Mouse (Mus musculus): ENCODE results near the gene Crocc. TPM values are rescaled to one million over a fixed set of nuclear protein-coding genes. Genes with fewer than 3 reads are reported as not detected.
A peak's percentile ranks its signal among the peaks of the same experiment; 100 is the strongest.

Gene Crocc
- polyA plus RNA-seq (2017; shearing (Covaris generic)), result 1 to 10 TPM in 1 of 2 experiments, not detected in 1; 1.4 TPM

DNA sequence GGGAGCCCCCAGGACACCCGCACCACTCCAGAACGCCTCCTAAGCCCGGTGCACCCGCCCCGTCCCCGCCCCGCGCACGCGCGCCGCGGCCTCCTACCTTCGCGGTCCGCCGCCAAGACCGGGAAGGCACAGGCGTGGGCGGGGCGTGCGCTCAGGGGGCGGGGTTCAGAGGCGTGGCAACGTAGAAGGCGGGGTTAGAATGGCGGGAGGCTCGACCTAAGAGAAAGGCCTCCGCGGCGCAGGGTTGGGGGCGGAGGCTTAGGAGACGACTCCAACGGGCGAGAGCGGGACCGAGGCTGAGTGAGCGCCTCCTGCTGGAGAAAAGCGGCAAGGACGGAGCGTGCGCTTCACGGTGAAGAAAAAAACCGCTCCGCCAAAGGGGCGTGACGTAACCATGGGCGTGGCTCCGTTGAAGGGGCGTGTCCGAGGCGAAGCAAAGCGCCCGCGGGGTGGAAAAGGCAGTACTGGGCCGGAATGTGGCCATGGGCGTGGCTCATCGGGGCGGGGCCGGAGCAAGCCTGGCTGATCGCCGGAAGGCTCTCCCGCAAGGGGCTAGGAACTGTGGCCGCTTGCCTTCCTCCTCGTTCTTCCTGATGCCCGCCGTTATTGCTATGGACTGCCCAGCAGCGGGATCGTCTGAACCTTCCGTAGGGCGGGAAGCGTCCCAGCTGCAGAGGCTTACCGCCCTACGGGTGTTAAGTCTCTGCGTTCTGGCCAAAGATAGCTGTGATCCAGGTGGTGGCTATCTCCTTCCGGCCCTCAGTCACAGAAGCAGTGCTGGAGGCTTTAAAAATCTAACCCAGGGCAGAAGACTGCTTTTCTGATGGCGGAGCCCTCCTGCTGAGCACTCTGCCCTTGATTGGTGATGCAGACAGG lies at the start of gene Crocc:
Gene Crocc (minus strand): TSS at position 125 of the 876 bp plus-strand sequence.
- peak; percentile 90 for ATAC-seq

DNA sequence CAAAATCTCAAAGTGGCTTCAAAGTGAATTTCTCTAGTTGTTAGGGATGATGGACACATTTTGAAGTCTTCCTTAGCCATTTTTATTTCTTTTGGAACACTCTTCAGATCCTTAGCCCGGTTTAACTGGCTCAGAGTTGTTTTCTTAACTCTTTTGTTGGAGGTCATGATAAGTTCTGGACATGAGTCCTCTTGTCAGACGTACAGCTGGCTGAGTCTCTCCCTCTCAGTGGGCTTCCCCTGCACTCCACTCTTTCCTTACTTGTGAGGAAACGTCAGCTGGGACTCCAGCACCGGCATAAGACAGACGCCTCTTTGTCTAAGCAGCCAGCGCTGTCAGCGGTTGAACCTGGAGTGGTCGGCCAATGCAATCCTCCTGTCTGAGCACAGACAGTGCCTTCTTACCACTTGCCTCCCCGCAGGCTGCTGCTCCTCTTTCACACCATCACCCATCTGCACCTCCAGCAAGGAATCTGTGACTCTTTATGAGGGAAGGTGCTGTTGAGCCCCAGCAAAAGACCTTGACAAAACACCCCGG lies 47.9 kb upstream of the Crocc start:
- no peak for ATAC-seq

DNA sequence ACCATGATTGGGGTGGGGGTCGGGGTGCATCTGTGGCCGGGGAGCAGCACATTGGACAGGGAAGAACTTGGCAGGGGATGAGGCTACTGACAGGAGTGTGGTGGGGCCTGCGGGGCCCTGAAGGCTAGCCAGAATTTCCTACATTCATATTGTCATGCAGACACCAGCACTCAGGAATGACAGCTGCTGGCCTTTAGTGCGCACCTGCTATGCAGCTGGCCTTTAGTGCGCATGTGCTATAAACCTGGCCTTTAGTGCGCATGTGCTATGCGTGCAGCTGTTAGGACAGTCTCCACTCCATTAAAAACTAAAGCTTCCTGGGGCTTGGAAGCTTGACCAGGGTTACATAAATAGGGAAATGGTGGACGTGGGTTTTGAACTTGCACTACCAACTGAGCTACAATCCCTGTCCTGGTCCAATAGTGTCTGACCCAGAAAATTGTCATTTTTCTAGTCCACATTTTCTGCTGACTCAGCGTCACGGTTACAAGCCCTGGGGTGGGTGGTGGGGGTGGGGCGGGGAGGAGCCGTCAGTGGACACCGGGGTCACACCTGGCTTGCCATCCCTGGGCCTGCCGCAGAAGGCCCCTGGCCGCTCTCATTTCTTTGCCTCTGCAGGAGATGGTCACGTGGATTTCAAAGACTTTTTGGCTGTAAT lies 46.3 kb upstream of the Crocc start:
- ATAC-seq, result no peak

DNA sequence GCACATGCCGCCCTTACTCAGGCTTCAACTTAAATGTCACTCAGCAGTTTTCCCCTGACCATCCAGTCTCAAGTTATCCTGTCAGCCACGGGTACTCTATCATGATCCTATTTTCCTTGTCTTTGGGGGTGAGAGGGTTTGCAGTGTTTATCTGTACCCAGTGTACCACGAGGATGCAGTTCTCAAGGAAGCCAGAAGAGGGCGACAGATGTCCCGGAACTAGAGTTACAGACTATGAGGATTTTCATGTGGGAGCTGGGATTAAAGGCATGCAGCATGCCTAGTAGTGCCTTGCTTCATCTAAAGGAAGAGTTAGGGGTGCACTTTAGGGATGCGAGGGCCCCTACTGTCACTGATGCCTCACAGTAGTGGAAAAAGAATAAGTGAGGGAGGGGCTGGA lies 41.5 kb upstream of the Crocc start:
- ATAC-seq, result no peak

DNA sequence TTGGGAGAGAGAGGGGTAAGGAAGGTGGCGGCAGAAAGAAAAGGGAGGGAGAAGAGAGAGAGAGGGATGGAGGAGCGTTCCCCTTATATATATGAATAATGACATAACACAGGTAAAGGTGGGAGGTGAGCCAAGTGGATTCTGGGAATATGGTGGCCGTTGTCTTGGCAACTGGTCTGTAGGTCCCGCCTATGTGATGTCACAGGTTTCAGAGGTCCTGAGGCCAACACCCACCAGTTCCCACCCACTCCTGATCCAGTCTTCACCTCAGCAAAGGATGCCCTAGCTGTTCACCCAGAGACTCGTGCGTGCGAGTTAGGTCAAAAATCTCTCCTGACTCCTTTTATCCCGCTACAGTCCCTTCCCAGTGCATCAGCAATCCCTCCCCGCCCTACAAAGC lies 40.9 kb upstream of the Crocc start:
- no peak for ATAC-seq

DNA sequence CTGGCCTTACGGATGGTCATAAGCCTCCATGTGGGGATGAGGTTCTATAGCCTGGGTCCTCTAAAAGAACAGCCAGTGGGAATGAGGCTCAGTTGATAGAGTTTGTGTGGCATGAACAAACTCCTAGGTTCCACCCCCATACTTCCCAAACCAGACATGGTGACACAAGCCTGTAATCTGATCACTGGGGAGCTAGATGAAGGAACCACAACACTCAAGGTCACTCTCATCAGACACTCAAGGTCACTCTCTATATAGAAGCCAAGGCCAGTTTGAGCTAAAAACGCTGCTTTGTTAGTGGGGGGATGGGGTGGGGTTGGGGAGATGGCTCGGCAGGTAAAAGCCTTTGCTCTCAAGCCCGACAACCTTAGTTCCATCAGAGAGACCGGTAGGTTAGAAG lies 39.6 kb upstream of the Crocc start:
- no peak for ATAC-seq

DNA sequence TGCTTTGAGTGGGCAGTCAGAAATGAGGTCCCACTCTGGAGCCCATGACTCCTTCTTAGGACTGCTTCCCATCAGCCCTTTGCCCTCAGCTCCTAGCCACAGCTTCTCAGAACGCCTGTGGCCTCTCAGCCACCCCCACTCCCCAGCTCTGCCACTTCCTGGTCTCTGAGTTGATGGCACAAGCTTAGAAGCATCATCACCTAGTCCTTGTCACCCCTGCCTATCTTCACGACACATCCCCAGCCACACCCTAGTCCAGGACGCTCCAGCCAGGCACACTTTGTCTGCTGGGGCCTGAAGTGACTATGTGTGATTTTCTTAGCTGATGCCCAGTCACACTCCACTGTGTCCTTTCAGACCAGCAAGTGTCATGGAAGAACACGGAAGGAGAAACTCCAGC lies 38.6 kb upstream of the Crocc start:
- no peak for ATAC-seq

- no peak for ATAC-seq
Observed at GRCm38 (mm10) chr4:141096710-141097109, 36.4 kb upstream of the Crocc start.

DNA sequence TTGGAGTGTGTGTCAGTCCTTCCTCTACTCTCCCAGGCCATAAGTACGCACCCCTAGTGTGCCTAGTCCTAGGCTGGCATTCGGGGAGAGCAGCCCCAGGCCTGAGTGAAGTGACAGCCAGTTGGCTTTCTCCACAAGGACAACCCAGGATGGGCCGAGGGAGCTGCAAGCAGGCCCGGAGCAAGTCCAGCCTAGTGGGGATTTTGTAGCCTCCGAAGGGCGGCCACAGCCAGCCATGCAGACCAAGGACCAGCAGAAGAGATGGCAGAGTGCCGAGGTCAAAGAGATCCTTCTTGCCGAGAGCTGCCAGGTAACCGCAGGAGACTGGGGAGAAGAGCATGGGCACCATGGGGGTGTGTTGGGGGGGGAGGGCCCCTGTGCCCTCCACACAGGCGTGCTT lies 34.7 kb upstream of the Crocc start:
- ATAC-seq, result no peak

GRCm38 (mm10) chr4:141088714-141089113 lies 28.4 kb upstream of the Crocc start:
- ATAC-seq, result no peak

- no peak for ATAC-seq
Observed at GRCm38 (mm10) chr4:141088033-141088432, 27.7 kb upstream of the Crocc start, which contains the start of gene Spata21. TSS of gene Spata21 (plus strand) at chr4:141088333.

- no peak for ATAC-seq
Observed at GRCm38 (mm10) chr4:141086862-141087261, 26.5 kb upstream of the Crocc start.

DNA sequence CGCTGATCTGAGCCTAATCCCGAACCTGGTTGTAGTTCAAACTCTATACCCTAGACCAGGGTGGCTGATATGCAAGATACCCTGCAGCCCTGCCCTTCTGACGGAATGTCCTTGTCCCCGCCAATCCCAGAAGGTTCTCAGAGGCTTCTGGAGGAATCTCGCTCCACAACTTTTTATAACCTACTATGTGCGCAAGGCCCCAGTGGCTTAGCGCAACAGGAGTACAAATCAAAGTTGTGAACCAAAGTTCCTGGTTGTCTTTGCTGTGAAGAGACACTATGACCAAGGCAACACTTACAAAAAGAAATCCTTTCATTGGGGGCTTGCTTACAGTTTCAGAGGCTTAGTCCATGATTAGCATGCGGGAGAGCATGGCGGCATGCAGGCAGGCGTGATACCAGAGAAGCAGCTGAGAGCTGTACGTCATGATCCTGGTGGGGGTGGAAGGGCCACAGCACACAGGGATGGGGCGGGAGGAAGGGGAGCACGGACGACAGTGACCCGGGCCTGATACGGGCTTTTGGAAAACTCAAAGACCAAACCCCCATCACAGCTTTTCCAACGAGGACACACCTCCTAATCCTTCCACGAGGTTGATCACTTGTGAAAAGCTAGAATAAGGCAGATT lies 18.3 kb upstream of the Crocc start:
- no peak for ATAC-seq

DNA sequence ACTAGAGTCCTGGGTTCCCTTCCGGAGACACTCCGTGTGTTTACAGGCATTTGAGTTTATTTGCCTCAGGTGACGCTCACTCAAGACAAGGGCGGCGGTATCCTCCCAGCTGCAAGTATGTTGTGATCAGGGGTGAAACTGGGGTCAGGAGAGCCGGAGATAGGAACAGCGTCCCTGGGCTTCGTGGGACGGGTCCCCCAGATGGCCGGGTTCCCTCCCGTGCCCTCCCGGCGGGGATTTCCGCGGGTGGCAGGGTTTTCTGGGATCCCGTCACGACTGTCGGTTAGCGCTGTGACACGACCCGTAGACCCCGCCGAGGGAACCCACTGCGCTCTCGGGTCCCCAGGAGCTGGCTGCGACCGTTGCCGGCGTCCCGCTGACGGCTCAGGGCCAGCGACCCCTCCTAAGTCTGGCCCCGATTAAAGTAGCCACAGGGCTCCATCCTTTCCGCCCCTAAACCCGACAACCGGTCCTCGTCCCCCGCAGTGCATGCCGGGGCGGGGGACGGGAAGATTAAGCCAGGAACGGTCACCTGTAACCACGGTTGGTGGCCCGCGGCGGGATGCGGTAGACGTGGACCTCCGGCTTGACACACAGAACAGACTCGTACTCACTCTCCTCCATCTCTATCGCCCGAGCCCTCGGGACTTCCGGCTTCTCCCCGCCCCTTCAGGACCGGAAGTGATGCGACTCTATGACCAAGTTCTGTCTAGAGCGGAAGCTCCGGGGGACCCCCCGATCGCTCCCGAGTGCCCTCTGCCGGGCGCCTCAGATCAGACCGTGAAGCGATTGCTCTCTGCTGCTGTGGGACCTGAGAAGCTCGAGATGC lies 17.5 kb upstream of the Crocc start, which contains the start of gene Necap2:
Gene Necap2 (minus strand): TSS at position 677 of the 829 bp plus-strand sequence.
- ATAC-seq, result peak; percentile 98

DNA sequence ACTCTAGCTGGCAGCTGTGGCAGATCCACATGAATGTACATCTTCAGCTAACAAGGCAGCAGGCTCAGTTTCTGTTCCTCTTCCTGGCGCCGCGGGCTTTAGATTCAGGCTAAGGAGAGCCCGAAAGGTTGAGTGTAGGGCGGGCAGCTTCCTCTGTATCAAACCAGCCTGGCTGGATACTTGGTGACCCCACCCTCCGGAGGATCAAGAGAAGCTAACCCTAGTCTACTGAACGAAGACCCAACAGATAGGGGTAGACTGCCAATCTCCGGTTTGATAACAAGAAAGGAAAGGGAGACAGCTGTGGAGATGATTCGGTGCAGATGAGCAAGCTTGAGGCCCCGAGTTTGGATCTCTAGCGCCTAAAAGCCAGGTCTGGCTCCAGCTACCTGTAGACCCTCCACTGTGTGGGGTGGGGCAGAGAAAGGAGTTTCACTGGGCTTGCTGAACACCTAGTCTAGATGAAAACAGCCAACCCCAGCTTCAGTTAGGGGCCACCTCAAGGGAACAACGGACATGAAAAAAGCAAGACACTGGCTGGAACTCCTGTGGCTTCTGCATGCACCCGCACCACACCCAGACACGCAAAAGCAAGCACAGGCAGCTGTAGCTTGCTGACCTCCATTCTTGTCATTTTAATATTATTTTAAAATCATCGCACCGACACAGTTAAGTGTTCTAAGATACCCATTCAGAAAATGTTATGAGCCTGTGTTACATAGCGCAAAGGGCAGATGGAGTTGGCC lies 16.6 kb upstream of the Crocc start:
- no peak for ATAC-seq

DNA sequence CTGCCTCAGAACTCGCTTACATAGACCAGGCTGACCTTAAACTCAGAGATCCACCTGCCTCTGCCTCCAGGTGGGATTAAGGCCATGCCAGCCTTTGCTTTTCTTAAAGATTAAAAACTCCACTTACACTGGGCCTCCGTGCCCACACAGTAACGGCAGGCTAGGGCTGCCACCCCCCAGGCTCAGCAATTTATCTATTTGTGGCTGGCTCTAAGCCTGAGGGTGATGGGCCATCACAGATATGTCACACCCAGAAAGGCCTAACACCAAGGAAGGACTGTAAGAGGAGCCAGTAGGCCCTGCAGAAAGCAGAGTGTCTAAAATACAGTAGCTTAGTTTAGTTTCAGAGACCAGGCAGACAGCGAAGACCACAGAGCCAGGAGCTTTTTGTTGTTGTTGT lies 13.8 kb upstream of the Crocc start:
- no peak for ATAC-seq

DNA sequence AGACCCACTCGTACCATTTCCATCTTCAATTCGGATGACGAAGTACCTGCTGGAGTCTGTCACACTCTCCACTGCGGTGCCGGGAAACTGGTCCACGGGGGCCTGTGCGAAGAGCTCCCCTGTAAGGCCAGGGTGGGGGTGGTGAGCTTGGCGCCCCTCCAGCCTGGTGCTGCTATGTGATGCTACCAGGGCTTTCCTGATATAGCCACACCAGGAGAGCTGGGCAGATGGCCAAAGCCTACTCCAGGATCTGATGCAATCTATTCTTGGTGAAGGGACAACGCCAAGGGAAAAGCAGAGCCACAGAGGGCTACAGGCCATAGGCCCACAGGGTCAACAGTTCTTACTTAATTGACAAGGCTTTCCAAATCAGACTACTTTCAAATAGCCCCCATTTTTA lies 13.3 kb upstream of the Crocc start:
- no peak for ATAC-seq

DNA sequence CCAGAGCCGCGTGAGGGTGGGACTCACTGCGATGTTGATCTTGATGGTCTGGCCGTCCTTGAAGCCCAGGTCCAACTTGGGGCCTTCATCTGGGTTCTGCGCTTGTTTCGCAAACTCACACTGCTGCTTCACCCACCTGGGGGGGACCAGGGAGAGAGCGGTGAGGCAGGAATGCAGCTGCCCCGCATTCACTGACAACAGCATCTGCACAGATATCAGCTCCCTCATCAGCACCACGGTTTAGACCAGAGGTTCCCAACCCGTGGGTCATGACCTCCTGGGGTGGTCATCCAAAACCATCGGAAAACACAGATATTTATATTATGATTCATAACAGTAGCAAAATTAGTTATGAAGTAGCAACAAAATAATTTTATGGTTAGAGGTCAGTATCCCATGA lies 12.2 kb upstream of the Crocc start:
- no peak for ATAC-seq

DNA sequence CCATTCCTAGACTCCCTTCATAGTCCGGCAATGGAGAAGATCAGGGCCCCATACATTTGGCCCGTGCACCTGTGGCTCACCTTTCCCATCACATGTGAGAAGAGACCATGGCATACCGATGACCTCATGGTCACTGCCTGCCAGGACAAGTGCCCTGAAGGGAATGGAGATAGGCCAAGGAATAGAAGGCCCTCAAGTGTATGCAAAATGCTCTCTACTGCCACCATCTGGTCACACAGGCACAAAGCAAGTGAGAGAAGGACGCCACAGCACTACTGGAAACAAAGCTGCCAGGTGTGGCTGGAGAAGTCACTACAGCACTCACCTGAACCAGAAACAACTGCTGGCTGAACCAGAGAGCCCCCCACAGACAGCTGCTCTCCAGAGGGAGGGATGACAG lies 9.4 kb upstream of the Crocc start:
- peak; percentile 47 for ATAC-seq

DNA sequence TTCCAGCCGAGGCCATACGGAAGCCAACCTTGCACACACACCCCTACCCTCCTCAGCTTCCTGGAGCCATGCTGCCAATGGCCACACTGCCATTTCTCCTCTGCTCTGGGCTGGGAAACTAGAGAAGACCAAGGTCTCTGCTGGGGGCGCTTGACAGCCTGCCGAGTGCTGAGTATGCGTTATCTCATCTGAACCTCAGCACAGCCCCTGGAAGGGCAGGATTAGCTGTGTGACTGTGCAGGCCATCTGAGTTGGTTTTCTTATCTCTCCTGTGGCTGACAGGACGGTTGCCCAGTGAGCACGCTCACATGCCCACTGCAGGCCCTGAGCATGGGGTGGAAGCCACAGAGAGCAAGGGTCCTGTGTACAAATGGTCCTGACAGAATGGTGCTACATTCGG lies 8.3 kb upstream of the Crocc start:
- ATAC-seq, result no peak

DNA sequence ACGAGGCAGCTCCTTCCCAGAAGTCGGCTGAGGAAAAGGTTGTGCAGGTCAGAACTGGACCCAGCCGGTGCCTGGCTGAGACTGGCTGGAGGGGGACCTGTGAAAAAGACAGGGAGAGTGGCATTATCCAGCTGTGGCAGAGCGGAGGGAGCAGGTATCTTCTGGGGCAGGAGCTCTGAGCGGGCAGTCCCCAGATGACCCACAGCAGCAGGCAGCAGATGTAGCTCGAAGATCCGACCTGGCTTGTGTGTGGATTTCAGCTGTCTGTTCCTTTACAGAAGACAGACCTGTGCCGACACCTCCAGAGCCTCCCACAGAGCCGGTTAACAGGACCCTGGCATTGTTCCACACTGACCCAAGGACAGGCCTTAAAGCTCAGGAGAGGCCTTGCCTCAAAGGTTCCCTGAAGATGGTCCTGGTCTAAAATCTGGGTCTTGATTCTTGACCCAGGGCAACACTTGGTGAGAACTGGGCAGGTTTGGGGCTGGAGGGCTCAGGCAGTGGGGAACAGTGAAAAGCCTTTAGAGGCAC lies 7.2 kb upstream of the Crocc start:
- ATAC-seq, result no peak
